Mouse (Mus musculus) layer of hippocampus, adult 9-11 months (tissue): ENCODE measurements around the gene Arhgef12.

ENCODE experiments used
- DNase-seq: peaks from one replicate; pipeline ENCODE4 v3.0.0; 2022

Gene Arhgef12

DNA sequence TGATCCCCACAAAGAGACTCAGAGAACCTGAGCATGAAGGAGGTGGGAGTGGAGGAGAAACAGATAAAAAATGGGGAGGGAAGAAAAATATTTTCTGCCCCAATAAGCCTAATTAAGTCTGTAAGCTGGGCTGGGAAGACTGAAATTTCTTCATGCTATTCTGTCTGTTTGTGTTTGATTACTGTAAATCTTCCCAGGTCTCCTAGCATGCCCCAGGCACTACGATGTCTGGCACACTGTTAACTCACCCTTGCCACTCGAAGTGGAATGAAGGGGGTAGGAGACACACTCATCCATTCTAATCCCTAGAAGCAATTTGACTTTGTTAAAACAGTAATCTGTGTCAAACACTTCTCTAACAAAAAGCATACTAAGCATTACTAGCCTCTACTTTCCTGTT lies 35.3 kb downstream of the Arhgef12 start:
- no peak for DNase-seq

DNA sequence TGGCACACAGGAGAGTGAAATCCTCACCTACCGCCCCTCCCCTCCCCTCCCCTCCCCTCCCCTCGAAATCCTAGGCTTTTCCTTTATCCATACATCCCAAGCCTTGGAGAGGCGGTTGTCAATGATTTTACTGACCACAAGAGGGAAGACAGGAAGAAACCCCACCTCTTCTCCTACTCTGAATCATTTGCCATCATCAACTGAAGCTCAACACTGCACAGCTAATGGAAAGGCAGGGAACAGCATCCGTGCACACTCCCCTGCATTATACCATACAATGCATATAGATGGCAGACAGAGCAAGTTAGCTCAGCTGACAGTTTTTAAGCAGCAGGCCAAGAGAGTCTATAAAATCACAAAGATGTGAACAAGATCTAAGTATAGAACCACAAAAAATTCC lies 35.9 kb downstream of the Arhgef12 start:
- no peak for DNase-seq

DNA sequence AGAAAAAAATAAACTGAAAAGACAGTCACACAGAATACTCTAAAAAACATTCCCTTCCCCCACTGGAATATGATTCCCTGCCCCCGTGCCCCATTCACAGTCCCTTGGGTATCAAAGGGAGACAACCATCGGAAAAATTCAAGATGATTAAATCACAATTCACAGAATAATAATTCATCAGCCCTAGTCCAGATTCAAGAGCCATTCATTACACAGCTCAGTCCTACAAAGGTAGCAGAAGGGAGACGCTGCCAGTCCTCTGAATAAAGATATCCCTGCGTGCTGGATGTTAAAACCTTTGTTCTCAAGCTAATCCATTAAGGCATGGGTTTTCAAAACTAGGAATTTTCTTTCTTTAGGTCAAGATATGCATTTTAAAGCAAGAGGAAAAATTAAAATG lies 36.5 kb downstream of the Arhgef12 start:
- DNase-seq = no peak

DNA sequence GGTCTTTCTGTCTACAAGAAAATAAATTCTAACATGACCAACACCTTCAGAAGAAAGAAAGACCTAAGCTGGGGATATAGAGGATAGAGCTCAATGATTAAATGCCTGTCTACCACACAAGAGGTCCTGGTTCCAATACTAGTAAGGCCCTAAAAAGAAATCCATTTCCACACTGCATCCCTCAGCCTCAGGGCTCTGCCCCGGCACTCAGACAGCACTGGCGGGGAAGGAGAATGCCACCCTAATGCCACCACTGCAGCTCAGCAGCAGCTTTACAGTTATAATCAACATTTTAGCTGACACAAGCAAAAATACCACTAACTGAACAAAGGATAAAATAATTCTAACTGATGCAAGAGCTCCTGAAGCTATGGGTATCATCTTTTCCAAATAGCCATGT lies 36.9 kb downstream of the Arhgef12 start:
- DNase-seq = no peak

- DNase-seq = no peak
Observed at GRCm38 (mm10) chr9:43067896-43068295, 39.1 kb downstream of the Arhgef12 start.

GRCm38 (mm10) chr9:43065231-43065630 lies 41.8 kb downstream of the Arhgef12 start:
- DNase-seq = no peak

GRCm38 (mm10) chr9:43061545-43061944 lies 45.5 kb downstream of the Arhgef12 start:
- peak; percentile 19 for DNase-seq

GRCm38 (mm10) chr9:43050391-43050790 lies 56.6 kb downstream of the Arhgef12 start:
- DNase-seq = no peak

DNA sequence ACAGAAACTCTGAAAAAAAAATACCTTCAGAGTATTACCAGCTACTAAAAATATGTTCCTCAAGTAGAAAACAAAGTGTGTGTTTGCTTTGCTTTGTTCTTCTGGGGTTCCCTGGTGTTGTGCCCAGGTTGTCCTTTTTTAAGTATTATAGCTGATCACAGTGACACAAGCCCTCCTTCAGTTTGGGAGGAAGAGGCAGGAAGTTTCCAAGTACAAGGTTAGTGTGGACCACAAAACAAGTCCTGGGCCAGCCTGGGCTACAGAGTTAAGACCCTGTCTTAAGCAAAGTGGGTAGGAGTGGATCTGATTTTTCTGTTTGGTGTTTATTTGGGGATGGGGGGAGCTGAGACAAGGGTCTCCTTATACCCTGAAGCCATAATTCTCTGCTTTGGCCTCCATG lies 62.6 kb downstream of the Arhgef12 start:
- DNase-seq = no peak

GRCm38 (mm10) chr9:43038466-43038865 lies 68.6 kb downstream of the Arhgef12 start:
- no peak for DNase-seq

GRCm38 (mm10) chr9:43035208-43035607 lies 71.8 kb downstream of the Arhgef12 start:
- no peak for DNase-seq

DNA sequence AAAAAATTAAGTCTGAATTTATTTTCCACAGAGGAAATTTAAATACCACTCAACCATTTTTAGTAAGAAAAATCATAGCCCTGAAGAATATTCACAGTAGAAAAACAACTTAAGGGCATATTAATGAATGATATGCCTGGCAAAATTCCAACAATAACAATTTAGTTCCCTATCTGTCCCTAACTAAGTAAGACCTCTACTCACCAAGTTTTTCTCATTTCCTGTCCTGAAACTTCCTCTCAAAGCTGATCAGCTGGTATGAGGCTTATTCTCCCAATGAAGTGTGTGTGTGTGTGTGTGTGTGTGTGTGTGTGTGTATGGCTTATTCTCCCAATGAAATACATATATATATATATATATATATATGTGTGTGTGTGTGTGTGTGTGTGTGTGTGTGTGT lies 72.8 kb downstream of the Arhgef12 start:
- DNase-seq = no peak

- no peak for DNase-seq
Observed at GRCm38 (mm10) chr9:43027757-43028156, 79.3 kb downstream of the Arhgef12 start.

DNA sequence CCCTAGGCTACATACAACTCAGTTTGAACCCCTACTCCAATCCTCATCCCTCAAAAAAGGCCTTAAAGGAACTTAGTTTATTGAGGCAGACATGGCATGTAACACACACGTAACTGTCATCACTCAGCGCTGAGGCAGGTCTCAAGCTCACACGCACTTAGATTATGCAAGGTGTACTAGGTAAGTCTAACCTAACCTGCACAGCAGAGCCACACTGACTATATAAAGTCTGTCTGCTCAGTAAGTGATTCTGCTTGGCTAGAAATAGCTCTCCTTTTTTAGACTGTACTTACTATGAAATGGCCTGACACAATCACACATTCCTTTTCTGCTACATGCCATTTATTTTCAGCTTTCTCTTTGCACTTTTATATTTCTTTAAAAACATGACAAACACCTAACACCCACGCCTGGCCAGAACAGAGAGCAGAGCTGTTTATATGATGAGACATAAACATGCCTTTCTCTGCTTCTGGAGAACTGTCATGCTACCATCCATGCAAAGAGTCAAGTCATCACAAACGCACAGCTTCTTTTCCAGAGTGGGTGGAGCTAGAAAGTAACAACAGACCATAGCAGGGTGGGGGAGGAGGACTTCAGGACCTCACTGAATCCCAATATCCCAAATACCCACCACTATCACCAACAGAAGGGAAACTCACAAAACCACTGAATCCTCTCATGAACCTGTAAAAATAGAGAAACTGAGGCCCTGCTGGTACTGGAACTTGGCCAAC lies 85.4 kb downstream of the Arhgef12 start:
- DNase-seq = no peak

GRCm38 (mm10) chr9:43019656-43020055 lies 87.4 kb downstream of the Arhgef12 start:
- no peak for DNase-seq

- DNase-seq = no peak
Observed at GRCm38 (mm10) chr9:43015786-43016185, 91.3 kb downstream of the Arhgef12 start.

DNA sequence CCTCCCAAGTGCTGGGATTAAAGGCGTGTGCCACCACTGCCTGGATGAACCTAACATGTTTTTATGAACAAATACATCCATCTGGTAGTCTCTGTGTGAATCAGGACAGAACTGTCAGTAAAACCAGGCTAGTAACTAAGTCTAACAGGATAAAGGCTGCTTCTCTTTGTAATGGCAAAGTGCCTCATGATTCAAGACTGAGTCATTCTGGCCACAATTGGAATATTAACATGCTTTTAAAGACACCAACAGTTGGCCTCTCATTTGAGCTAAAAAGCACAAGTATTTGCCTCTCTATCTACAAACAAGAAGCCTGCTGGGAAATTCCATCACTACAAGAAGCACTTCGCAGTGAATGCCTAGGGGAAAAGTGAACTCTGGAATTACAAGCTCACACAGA lies 91.7 kb downstream of the Arhgef12 start:
- peak; percentile 64 for DNase-seq

- DNase-seq = no peak
Observed at GRCm38 (mm10) chr9:43014886-43015285, 92.2 kb downstream of the Arhgef12 start.

DNA sequence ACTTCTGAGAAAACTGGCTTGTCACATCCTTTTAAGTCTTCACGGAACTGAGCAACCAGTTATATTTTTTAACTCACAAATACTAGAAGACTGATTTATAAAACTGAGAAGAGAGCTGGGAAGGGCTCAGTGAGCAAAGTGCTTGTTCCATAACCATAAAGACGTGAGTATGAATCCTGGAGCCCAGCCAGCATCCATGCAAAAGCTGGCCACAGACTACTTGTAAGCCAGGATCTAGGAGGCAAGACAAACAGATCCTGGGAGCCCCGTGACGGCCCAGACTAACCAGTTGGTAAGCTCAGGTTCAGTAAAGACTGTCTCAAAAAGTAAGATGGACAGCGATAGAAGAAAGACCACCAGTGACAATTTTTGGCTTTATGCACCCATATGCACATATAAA lies 94.5 kb downstream of the Arhgef12 start:
- DNase-seq = no peak

- DNase-seq = peak; percentile 77
Observed at GRCm38 (mm10) chr9:43011061-43011460, 96.0 kb downstream of the Arhgef12 start.

DNA sequence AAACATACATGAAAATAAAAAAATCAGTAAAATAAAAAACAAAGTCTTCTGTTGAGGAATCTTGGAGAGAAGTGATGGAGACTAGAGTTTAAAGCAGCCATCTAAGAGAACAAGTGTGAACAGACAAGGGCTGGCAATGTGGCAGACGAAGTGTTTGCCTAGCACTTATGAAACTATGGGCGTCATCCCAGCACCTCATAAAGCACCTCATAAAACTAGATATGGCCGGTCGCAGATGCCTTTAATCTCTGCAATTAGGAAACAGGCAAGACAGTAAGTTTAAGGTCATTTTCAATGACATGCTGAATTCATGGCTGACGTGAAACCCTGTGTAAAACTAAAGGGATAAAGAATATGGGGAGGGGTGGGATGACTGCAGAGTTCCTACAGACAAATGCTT lies 103.2 kb downstream of the Arhgef12 start:
- DNase-seq = no peak

- DNase-seq = no peak
Observed at GRCm38 (mm10) chr9:43003017-43003416, 104.0 kb downstream of the Arhgef12 start.

GRCm38 (mm10) chr9:43000595-43001250 lies 106.3 kb downstream of the Arhgef12 start:
- no peak for DNase-seq

DNA sequence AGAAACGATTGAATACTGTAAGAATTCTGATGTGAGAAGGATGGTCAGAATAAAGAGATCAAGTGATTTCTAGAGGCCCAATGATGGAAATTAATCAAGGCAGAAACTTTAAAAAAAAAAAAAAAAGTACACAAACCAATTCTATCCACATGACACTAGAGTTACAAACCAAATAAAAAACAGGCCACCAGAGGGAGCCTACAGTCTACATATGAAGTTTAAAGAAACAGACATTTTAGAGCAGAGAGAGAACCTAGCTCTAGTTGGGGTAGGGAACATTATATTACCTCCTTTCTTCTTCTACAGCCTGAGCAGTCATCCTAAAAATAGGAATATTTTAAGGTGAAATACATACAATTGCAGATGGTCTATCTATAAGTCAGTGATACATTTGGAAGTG lies 107.0 kb downstream of the Arhgef12 start:
- peak; percentile 67 for DNase-seq

DNA sequence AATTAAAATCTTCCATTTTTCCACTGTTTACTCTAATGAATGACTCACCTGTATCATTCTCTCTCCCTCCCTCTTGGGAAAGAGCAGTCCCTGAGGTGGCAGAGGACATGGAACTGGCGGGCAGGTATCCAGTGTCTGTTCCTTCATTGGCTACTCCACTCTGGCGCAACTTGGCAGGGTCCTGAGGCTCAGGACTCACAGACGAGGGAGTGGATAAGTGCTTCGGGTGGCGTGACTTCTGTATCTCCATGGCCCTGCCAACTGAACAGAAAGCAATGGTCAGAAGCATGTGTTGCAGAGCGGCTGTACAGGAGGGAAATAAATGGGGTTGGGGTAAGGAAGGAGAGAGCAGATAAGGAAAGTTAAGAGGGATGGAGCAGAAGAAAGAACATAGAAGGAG lies 109.5 kb downstream of the Arhgef12 start:
- DNase-seq = no peak
